Mouse (Mus musculus) liver, adult 2 months (tissue): ENCODE results near the gene Ttc21a.

Source experiments
- CTCF ChIP-seq: fragments of 200-500 bp; IDR thresholded peaks from 2 replicates; pipeline ENCODE4 v1.5.1; 2011; ENCODE audit warnings: low read depth, low read length, control low read depth
- POLR2A ChIP-seq: fragments of 200-500 bp; IDR thresholded peaks from 2 replicates; pipeline ENCODE4 v1.6.1; 2011; ENCODE audit warnings: low read length, control low read depth; ENCODE audit not compliant: insufficient read depth; ENCODE audit errors: extremely low read depth

DNA sequence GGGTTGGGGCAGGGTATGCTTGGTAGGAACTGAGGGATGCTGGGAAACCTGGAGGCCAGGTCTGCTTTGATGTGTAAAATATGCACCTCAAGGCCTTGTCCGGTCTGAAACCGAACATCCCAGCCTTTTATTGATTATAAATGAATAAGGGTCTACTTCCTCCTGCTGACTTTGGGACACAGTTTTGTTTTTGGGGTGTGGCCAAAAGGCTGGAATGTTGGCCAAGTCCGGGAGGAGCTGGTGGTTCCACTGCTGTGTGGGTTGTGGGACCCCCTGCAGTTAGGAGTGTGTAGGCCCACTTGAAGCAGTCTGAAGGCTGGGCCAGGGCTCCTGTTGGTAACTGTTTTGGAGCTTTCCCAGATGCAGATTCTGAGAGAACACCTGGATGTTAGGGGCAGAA lies 68.5 kb downstream of the Ttc21a start:
- no peak for TF ChIP-seq CTCF
- TF ChIP-seq POLR2A, result no peak
